Mouse (Mus musculus) embryonic facial prominence, embryonic 15.5 days (tissue): ENCODE measurements around the gene Gmpr2. TPM values are rescaled to one million over a fixed set of nuclear protein-coding genes. Genes with fewer than 3 reads are reported as not detected.
A peak's percentile ranks its signal among the peaks of the same experiment; 100 is the strongest.

Source experiments
- ATAC-seq: fragments of 200-750 bp; cut with Nextera tagmentation; 2 replicates; pipeline ENCODE4 v1.8.0; 2017; ENCODE audit warnings: low read depth, moderate TSS enrichment; ENCODE audit not compliant: insufficient number of reproducible peaks, low FRiP score, low TSS enrichment
- H3K27ac ChIP-seq: fragments of 300-500 bp; sonication (generic); replicated peaks from 2 replicates; pipeline ENCODE4 v1.5.1; 2015; ENCODE audit warnings: mild to moderate bottlenecking, inconsistent platforms
- H3K27me3 ChIP-seq: fragments of 300-500 bp; sonication (generic); 2 replicates; pipeline ENCODE4 v1.6.1; 2015; ENCODE audit warnings: inconsistent platforms
- H3K36me3 ChIP-seq: fragments of 300-500 bp; sonication (generic); 2 replicates; pipeline ENCODE4 v1.6.1; 2015; ENCODE audit warnings: mild to moderate bottlenecking, inconsistent platforms
- H3K4me1 ChIP-seq: fragments of 300-500 bp; sonication (generic); 2 replicates; pipeline ENCODE4 v1.6.1; 2015; ENCODE audit warnings: inconsistent platforms
- H3K4me2 ChIP-seq: fragments of 300-500 bp; sonication (generic); replicated peaks from 2 replicates; pipeline ENCODE4 v1.6.1; 2015; ENCODE audit warnings: mild to moderate bottlenecking, inconsistent platforms
- H3K4me3 ChIP-seq: fragments of 300-500 bp; sonication (generic); replicated peaks from 2 replicates; pipeline ENCODE4 v1.5.1; 2015; ENCODE audit warnings: mild to moderate bottlenecking, inconsistent platforms
- H3K9ac ChIP-seq: fragments of 300-500 bp; sonication (generic); 2 replicates; pipeline ENCODE4 v1.6.1; 2015; ENCODE audit warnings: inconsistent platforms
- H3K9me3 ChIP-seq: fragments of 300-500 bp; sonication (generic); replicated peaks from 2 replicates; pipeline ENCODE4 v1.6.1; 2016; ENCODE audit warnings: inconsistent platforms
- WGBS: fragments of 180-500 bp; shearing (Covaris S2); methylation state at CpG from one replicate; pipeline ENCODE4 v1.1.7; 2015; 5-methylcytosine and 5-hydroxymethylcytosine counted together
- polyA plus RNA-seq: library from polyadenylated mRNA; unstranded; fragments of >200 nt; fragmentation: Nextera tagmentation; extraction: Ambion mirVana; gene quantifications from 2 replicates; pipeline ENCODE4 v1.2.1, GENCODE M21; 2015

Gene Gmpr2
- polyA plus RNA-seq, 1 experiment from 2014 or later: 68.6 TPM

GRCm38 (mm10) chr14:55714893-55715292, 43.2 kb downstream of the Gmpr2 start:
- no peak for ATAC-seq
- Histone ChIP-seq H3K4me3 (no peak overlapping the region), H3K9me3 (no peaks in the 10 kb centered on the region), H3K27me3 (peaks cover 10% of the 10 kb centered on the region; the same call in 1 of the 2 replicates), H3K4me2 (no peak overlapping the region), H3K27ac (peak overlapping the region; percentile 58), H3K36me3 (peaks cover 33% of the 10 kb centered on the region), H3K4me1 (peaks cover 19% of the 10 kb centered on the region), H3K9ac (no peak overlapping the region)
- WGBS: 23% methylated on average over 6 of the region's 6 CpGs

GRCm38 (mm10) chr14:55716271-55716670, 44.5 kb downstream of the Gmpr2 start:
- peaks cover 36% of the 10 kb centered on the region for H3K36me3 ChIP-seq
- no peak for ATAC-seq
- 86% methylated on average over 6 of the region's 6 CpGs for WGBS

DNA sequence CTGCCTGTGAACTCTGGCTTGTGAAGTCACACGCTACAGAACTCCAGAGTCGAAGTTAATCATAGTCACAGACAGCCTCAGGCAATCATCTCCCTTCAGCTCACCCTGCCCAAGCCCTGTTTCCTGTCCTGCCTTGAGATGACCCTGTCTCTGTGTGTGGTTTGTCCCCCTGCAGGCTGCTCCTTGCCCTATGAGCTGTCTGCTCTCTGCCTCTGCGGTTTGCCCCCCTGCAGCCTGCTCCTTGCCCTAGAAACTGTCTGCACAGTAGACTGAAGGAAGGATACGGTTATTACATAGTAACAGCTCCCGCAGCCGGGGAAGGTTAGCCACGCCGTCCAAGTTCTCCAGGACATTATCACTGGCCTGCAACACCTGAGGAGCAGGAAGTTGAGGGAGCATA, 45.1 kb downstream of the Gmpr2 start:
- Histone ChIP-seq H3K4me1 (peaks cover 28% of the 10 kb centered on the region), H3K9me3 (no peaks in the 10 kb centered on the region), H3K27me3 (peaks cover 10% of the 10 kb centered on the region; the same call in 1 of the 2 replicates), H3K9ac (no peak overlapping the region), H3K4me3 (no peak overlapping the region), H3K36me3 (peaks cover 36% of the 10 kb centered on the region), H3K4me2 (no peak overlapping the region), H3K27ac (no peak overlapping the region)
- WGBS: 43% methylated on average over 8 of the region's 8 CpGs
- ATAC-seq: no peak

More at GRCm38 (mm10) chr14:55716271-55716670, 44.5 kb downstream of the Gmpr2 start:
- Histone ChIP-seq H3K9me3 (no peaks in the 10 kb centered on the region), H3K9ac (no peak overlapping the region), H3K27ac (no peak overlapping the region), H3K4me2 (no peak overlapping the region), H3K4me1 (peaks cover 24% of the 10 kb centered on the region), H3K27me3 (peaks cover 10% of the 10 kb centered on the region; the same call in 1 of the 2 replicates), H3K4me3 (no peak overlapping the region)

DNA sequence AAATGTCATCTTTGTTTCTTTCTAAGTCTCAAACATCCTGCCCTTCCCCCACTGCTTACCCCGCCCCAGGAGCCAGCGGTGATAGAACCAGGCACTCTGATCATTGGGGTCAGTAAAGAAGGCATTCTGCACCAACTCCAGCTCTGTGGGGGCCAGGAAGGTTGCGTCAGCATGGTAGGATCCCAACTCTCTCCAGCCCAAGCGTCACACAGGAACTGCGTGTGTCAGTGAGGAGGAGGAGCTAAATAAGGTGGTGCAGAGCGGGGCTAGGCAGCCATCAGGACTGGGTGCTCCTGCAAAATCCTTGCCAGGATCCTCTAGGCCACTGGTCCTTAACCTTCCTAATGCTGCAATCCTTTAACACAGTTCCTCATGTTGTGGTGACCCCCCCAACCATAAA, 48.0 kb downstream of the Gmpr2 start:
- no peak overlapping the region for H3K4me3 ChIP-seq
- H3K27ac ChIP-seq: no peak overlapping the region
- 91% methylated on average over 6 of the region's 6 CpGs for WGBS
- H3K9ac ChIP-seq: no peak overlapping the region
- no peak for ATAC-seq
- H3K36me3 ChIP-seq: peaks cover 36% of the 10 kb centered on the region
- no peaks in the 10 kb centered on the region for H3K9me3 ChIP-seq
- H3K4me2 ChIP-seq: no peak overlapping the region
- H3K27me3 ChIP-seq: no peaks in the 10 kb centered on the region
- peaks cover 19% of the 10 kb centered on the region for H3K4me1 ChIP-seq

- 88% methylated on average over 12 of the region's 12 CpGs for WGBS
- no peak for ATAC-seq
- no peak overlapping the region for H3K4me2 ChIP-seq
These were observed 48.9 kb downstream of the Gmpr2 start for GRCm38 (mm10) chr14:55720666-55721065.

DNA sequence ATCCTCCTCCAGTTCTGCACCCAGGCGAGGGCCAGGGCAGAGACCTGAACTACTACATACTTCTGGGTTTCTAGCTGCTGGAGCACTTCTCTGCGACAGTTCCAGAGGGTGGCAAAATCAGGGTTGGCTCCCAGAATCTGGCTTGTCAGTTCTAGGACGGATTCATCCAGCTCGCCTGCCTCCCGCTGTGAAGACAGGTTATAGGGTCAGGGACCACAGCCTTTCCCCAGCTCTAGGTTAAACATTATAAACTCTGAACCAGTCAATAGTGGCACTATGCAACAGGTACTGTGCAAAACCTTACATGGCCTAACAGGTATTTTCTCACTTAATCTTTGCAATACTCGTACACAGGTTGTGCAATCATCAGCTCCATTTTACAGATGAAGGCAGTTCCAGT, 49.3 kb downstream of the Gmpr2 start:
- Histone ChIP-seq H3K27ac (peak overlapping the region; percentile 83; the same call in 1 of the 2 replicates), H3K4me1 (peaks cover 16% of the 10 kb centered on the region; the same call in 1 of the 2 replicates), H3K36me3 (peaks cover 36% of the 10 kb centered on the region), H3K4me2 (peak overlapping the region; percentile 75), H3K4me3 (peak overlapping the region; percentile 93), H3K9ac (0 out of 2 replicates have a peak overlapping the region, but pooled peaks have one; percentile 69), H3K9me3 (no peaks in the 10 kb centered on the region), H3K27me3 (no peaks in the 10 kb centered on the region)
- 71% methylated on average over 6 of the region's 6 CpGs for WGBS
- ATAC-seq: no peak

More at GRCm38 (mm10) chr14:55720666-55721065, 48.9 kb downstream of the Gmpr2 start:
- H3K4me3 ChIP-seq: peak overlapping the region; percentile 93; the same call in 1 of the 2 replicates
- no peaks in the 10 kb centered on the region for H3K27me3 ChIP-seq
- no peaks in the 10 kb centered on the region for H3K9me3 ChIP-seq
- peaks cover 36% of the 10 kb centered on the region for H3K36me3 ChIP-seq
- H3K27ac ChIP-seq: no peak overlapping the region
- H3K4me1 ChIP-seq: peaks cover 16% of the 10 kb centered on the region; the same call in 1 of the 2 replicates
- no peak overlapping the region for H3K9ac ChIP-seq

DNA sequence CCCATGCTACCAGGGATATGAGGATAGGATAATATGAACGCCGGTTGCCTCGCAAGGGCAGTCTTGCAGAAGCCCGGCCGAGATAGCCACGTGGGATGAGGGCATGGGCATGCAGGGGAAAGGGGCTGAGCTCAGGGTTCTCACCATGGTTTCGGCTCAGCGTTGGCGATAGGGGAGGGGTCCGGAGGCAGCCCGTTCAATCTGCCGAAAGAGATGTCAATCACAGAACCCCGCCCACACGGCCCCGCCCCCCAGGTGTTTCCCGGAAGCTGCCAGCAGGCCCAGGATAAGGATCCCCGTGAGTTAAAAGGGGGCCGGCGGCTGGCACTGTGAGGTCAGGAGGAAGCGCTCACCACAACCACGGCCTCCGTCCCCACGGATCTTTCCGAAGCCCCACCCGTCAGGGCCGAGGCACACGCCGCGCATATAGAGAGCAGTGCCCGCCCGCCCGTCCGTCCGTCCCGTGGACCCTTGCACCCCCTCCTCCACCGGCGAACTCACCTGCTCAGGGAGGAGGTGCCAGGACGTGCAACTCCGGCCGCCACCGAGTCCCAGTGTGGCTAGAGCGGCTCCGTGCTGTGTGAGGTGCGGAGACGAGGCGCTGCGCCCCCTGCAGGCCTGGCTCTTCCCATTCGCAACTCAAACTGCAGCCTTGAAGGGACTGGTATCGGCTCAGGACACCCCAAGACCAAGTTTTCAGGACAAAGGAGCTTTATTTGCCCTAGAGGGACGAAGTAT, 50.1 kb downstream of the Gmpr2 start, which contains the start of gene Rabggta:
TSS of gene Rabggta (minus strand) at position 564 of the 738 bp plus-strand sequence.
- Histone ChIP-seq H3K4me3 (peak within 1 kb of the TSS; percentile 93), H3K36me3 (peaks cover 29% of the 10 kb centered on the region), H3K27ac (peak within 1 kb of the TSS; percentile 83), H3K9ac (peak within 1 kb of the TSS; percentile 69), H3K9me3 (no peaks in the 10 kb centered on the region), H3K27me3 (no peaks in the 10 kb centered on the region), H3K4me1 (peaks cover 16% of the 10 kb centered on the region; the same call in 1 of the 2 replicates), H3K4me2 (peak within 1 kb of the TSS; percentile 75)
- peak; percentile 95 for ATAC-seq
- under 1% methylated on average over 50 of the region's 50 CpGs for WGBS

GRCm38 (mm10) chr14:55722438-55722945, 50.8 kb downstream of the Gmpr2 start:
- ATAC-seq: no peak
- no peaks in the 10 kb centered on the region for H3K9me3 ChIP-seq
- peak overlapping the region; percentile 75 for H3K4me2 ChIP-seq
- no peak overlapping the region for H3K9ac ChIP-seq
- peaks cover 23% of the 10 kb centered on the region for H3K36me3 ChIP-seq
- H3K27me3 ChIP-seq: no peaks in the 10 kb centered on the region
- peak overlapping the region; percentile 93 for H3K4me3 ChIP-seq
- H3K4me1 ChIP-seq: peaks cover 16% of the 10 kb centered on the region; the same call in 1 of the 2 replicates
- WGBS: 49% methylated on average over 8 of the region's 8 CpGs
- 0 out of 2 replicates have a peak overlapping the region, but pooled peaks have one; percentile 83 for H3K27ac ChIP-seq

GRCm38 (mm10) chr14:55723433-55723832, 51.7 kb downstream of the Gmpr2 start:
- no peak for ATAC-seq
- no peaks in the 10 kb centered on the region for H3K9me3 ChIP-seq
- H3K4me1 ChIP-seq: peaks cover 16% of the 10 kb centered on the region; the same call in 1 of the 2 replicates
- H3K36me3 ChIP-seq: peaks cover 18% of the 10 kb centered on the region
- WGBS: 93% methylated on average over 7 of the region's 7 CpGs
- H3K27me3 ChIP-seq: no peaks in the 10 kb centered on the region
- no peak overlapping the region for H3K4me2 ChIP-seq
- H3K27ac ChIP-seq: no peak overlapping the region
- H3K4me3 ChIP-seq: no peak overlapping the region
- H3K9ac ChIP-seq: no peak overlapping the region

DNA sequence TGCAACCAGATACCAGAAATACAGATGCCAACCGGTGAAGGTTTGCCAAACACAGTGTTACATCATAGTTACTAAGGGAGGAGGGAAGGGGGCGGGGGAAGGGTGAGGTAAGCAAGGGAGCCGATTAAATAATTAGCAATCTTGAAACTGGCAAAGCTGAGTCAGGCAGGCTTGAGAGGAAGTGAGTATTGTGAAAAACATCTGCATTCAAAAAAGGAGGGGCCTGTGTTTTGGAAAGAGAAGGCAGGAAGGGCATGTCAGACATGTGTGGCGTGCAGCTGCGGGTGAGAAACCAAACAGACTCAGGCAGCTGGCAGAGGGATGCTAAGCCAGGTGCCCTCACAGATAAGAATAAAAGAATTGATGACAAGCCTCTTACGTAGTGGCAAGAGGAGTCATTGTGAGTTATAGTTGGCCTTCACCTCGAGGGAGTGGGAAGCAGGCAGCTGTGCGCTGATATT, 52.7 kb downstream of the Gmpr2 start:
- Histone ChIP-seq H3K4me2 (no peak overlapping the region), H3K9me3 (no peaks in the 10 kb centered on the region), H3K4me3 (no peak overlapping the region), H3K36me3 (peaks cover 8% of the 10 kb centered on the region; the same call in 1 of the 2 replicates), H3K9ac (no peak overlapping the region), H3K27ac (no peak overlapping the region; the same call in 1 of the 2 replicates), H3K4me1 (peaks cover 16% of the 10 kb centered on the region; the same call in 1 of the 2 replicates), H3K27me3 (no peaks in the 10 kb centered on the region)
- WGBS: 45% methylated on average over 8 of the region's 8 CpGs
- no peak for ATAC-seq

DNA sequence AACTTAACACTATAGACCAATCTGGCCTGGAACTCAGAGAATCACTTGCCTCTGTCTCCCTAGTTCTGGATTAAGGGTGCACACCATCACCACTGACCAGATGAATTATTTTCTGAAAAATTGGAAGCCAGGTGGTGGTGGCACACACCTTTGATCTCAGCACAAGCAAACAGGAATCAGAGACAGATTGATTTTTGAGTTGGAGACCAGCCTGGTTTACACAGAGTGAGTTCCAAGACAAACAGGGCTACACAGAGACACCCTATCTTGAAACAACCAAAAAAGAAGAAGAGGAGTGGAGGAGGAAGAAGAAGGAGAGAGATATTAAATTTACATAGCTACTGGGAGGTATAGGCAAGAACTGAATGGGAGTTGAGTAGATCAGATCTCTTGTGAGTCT, 54.5 kb downstream of the Gmpr2 start:
- H3K9ac ChIP-seq: no peak overlapping the region
- H3K4me1 ChIP-seq: peaks cover 11% of the 10 kb centered on the region; the same call in 1 of the 2 replicates
- no peaks in the 10 kb centered on the region; the same call in 1 of the 2 replicates for H3K27me3 ChIP-seq
- no peaks in the 10 kb centered on the region for H3K36me3 ChIP-seq
- no peak overlapping the region for H3K4me2 ChIP-seq
- no peaks in the 10 kb centered on the region for H3K9me3 ChIP-seq
- ATAC-seq: no peak
- H3K27ac ChIP-seq: no peak overlapping the region
- no peak overlapping the region for H3K4me3 ChIP-seq
